In genomic region chr9:124113777-124114176, GRCm38 (mm10) we compare ENCODE assay signal across 27 mouse cellular contexts. TPM values are rescaled to one million over a fixed set of nuclear protein-coding genes. Genes with fewer than 3 reads are reported as not detected.
"Had no signal": no experiment of that assay in that cellular context is flagged by ENCODE, and none has a peak within 500 bp of the region (broad histone marks: within the 10 kb centered on the region; RNA-seq: fewer than 3 reads in every experiment).

No protein-coding gene starts in this region.

- DNase-seq: cerebellum, adult 9-10 months; cerebellum, adult 9-11 months; cerebellum, postnatal 10 days; cerebellum, postnatal 14 days; cerebellum, postnatal 25 days; cerebellum, postnatal 36 days; embryo, embryonic 11 days; forebrain, postnatal 0 days; gastrocnemius, adult 2 months; gastrocnemius, postnatal 10 days; gastrocnemius, postnatal 14 days; gastrocnemius, postnatal 25 days; gastrocnemius, postnatal 36 days; heart, adult 11 months; heart, adult 18-20 months; heart, adult 2 months had no signal

- H3K4me3 ChIP-seq: embryonic facial prominence, embryonic 10.5 days; embryonic facial prominence, embryonic 12.5 days; embryonic facial prominence, embryonic 13.5 days; embryonic facial prominence, embryonic 15.5 days; erythroblast, embryonic 14.5 days; forebrain, embryonic 10.5 days; forebrain, embryonic 12.5 days; forebrain, embryonic 13.5 days; forebrain, embryonic 15.5 days; gastrocnemius, adult 2 months; heart, adult 2 months had no signal

- H3K4me1 ChIP-seq: embryonic facial prominence, embryonic 10.5 days; embryonic facial prominence, embryonic 12.5 days; embryonic facial prominence, embryonic 13.5 days; embryonic facial prominence, embryonic 15.5 days; forebrain, embryonic 10.5 days; forebrain, embryonic 12.5 days; forebrain, embryonic 13.5 days; forebrain, embryonic 15.5 days had no signal

- H3K9ac ChIP-seq: embryonic facial prominence, embryonic 12.5 days; embryonic facial prominence, embryonic 13.5 days; embryonic facial prominence, embryonic 15.5 days; forebrain, embryonic 12.5 days; forebrain, embryonic 13.5 days; forebrain, embryonic 15.5 days; forebrain, postnatal 0 days had no signal

- H3K4me2 ChIP-seq: embryonic facial prominence, embryonic 12.5 days; embryonic facial prominence, embryonic 13.5 days; embryonic facial prominence, embryonic 15.5 days; forebrain, embryonic 12.5 days; forebrain, embryonic 13.5 days; forebrain, embryonic 15.5 days had no signal

- ATAC-seq: forebrain, embryonic 13.5 days; forebrain, embryonic 14.5 days; forebrain, embryonic 15.5 days; forebrain, embryonic 16.5 days; forebrain, postnatal 0 days had no signal

- H3K27me3 ChIP-seq: embryonic facial prominence, embryonic 12.5 days; embryonic facial prominence, embryonic 13.5 days; embryonic facial prominence, embryonic 15.5 days; forebrain, embryonic 12.5 days; forebrain, embryonic 13.5 days; forebrain, embryonic 15.5 days had no signal

- H3K9me3 ChIP-seq: embryonic facial prominence, embryonic 10.5 days; embryonic facial prominence, embryonic 12.5 days; embryonic facial prominence, embryonic 13.5 days; embryonic facial prominence, embryonic 15.5 days; forebrain, embryonic 10.5 days; forebrain, embryonic 12.5 days; forebrain, embryonic 13.5 days; forebrain, embryonic 15.5 days had no signal

- H3K36me3 ChIP-seq: embryonic facial prominence, embryonic 10.5 days; embryonic facial prominence, embryonic 12.5 days; embryonic facial prominence, embryonic 13.5 days; embryonic facial prominence, embryonic 15.5 days; forebrain, embryonic 10.5 days; forebrain, embryonic 12.5 days; forebrain, embryonic 15.5 days had no signal

- H3K27ac ChIP-seq: embryonic facial prominence, embryonic 10.5 days; embryonic facial prominence, embryonic 12.5 days; embryonic facial prominence, embryonic 13.5 days; embryonic facial prominence, embryonic 15.5 days; forebrain, embryonic 10.5 days; forebrain, embryonic 12.5 days; forebrain, embryonic 13.5 days; forebrain, embryonic 15.5 days; gastrocnemius, adult 2 months; heart, adult 2 months had no signal

RNA-seq across cellular contexts. Expression of gene Ccr5, which starts 7.6 kb away (rescaled TPM):
- polyA plus RNA-seq: erythroblast, embryonic 14.5 days had no signal

RNA-seq across cellular contexts. Expression of gene Ccr2, which starts 12.0 kb away (rescaled TPM):
- polyA plus RNA-seq: erythroblast, embryonic 14.5 days had no signal
